Mouse (Mus musculus): ENCODE results near the gene Gclm.

- TF ChIP-seq POLR2A (IDR thresholded peaks at IDR 0.05; ENCODE audit: low read depth, low read length) (no peak), CTCF (conservative IDR thresholded peaks at IDR 0.05; ENCODE audit: insufficient read depth, insufficient read length, low read depth, low read length) (no peak)
Observed at GRCm38 (mm10) chr3:122252466-122253253, 7.3 kb downstream of the Gclm start.
